Mouse (Mus musculus) neural tube, embryonic 14.5 days (tissue): Measurements from ENCODE around the gene Adam19. TPM values are rescaled to one million over a fixed set of nuclear protein-coding genes. Genes with fewer than 3 reads are reported as not detected.

Source experiments
- ATAC-seq: fragments of 200-750 bp; cut with Nextera tagmentation; 2 replicates; pipeline ENCODE4 v1.8.0; 2017; ENCODE audit warnings: low read depth, mild to moderate bottlenecking, moderate TSS enrichment, moderate library complexity
- H3K27ac ChIP-seq: fragments of 300-500 bp; sonication (generic); 2 replicates; pipeline ENCODE4 v1.5.1; 2014; ENCODE audit warnings: low read depth, mild to moderate bottlenecking, control low read depth, low read length, moderate library complexity, mixed read lengths
- H3K27me3 ChIP-seq: fragments of 300-500 bp; sonication (generic); 2 replicates; pipeline ENCODE4 v1.6.1; 2014; ENCODE audit warnings: low read length; ENCODE audit not compliant: control insufficient read depth, insufficient read depth
- H3K36me3 ChIP-seq: fragments of 300-500 bp; sonication (generic); 2 replicates; pipeline ENCODE4 v1.6.1; 2014; ENCODE audit warnings: low read length, mixed read lengths; ENCODE audit not compliant: control insufficient read depth, insufficient read depth
- H3K4me1 ChIP-seq: fragments of 300-500 bp; sonication (generic); 2 replicates; pipeline ENCODE4 v1.6.1; 2014; ENCODE audit warnings: low read length; ENCODE audit not compliant: control insufficient read depth, insufficient read depth
- H3K4me2 ChIP-seq: fragments of 300-500 bp; sonication (generic); 2 replicates; pipeline ENCODE4 v1.6.1; 2014; ENCODE audit warnings: mild to moderate bottlenecking, low read depth, low read length, control low read depth
- H3K4me3 ChIP-seq: fragments of 300-500 bp; sonication (generic); 2 replicates; pipeline ENCODE4 v1.5.1; 2014; ENCODE audit warnings: low read depth, low read length, control low read depth, mixed read lengths
- H3K9ac ChIP-seq: fragments of 300-500 bp; sonication (generic); replicated peaks from 2 replicates; pipeline ENCODE4 v1.6.1; 2014; ENCODE audit warnings: low read depth, mild to moderate bottlenecking, control low read depth, low read length, mixed read lengths
- H3K9me3 ChIP-seq: fragments of 300-500 bp; sonication (generic); 2 replicates; pipeline ENCODE4 v1.6.1; 2016; ENCODE audit warnings: low read length; ENCODE audit not compliant: control insufficient read depth
- WGBS: fragments of 180-500 bp; shearing (Covaris S2); extraction: QIAGEN DNeasy Blood & Tissue Kit; methylation state at CpG from one replicate; pipeline ENCODE4 v1.1.7; 2014; 5-methylcytosine and 5-hydroxymethylcytosine counted together
- microRNA-seq: library from miRNA; unstranded; fragments of <30 nt; microRNA quantifications from one replicate; pipeline ENCODE4, GENCODE M21; 2016
- polyA plus RNA-seq: library from polyadenylated mRNA; unstranded; fragments of >200 nt; fragmentation: Nextera tagmentation; extraction: Ambion mirVana; gene quantifications from 2 replicates; pipeline ENCODE4 v1.2.1, GENCODE M21; 2014

The Adam19 gene
- polyA plus RNA-seq, 1 experiment from 2014 or later = 13.8 TPM

DNA sequence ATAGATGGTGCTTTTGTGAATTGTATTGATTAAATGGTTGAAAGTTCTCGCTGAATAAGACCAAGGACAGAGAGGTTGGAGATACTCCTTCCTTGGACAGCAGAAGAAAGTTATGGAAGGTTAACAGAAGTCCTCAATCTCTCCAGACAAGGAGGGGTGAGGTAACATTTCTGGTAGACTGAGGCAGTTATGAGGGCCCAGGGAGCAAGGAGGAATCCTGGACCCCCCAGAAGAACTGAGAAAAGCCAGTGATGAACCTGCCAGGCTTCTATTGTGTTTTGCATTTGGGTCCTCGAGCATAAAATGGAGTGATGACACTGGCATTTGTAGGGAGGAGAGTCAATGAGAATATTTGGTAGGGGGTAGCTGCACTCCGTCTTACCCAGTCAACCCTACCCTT is 129.2 kb downstream of the Adam19 start:
- ATAC-seq = no peak
- whole genome bisulfite sequencing = 80% methylated on average over 3 of the region's 3 CpGs
- Histone ChIP-seq H3K36me3 (no peaks in the 10 kb centered on the region), H3K27me3 (no peaks in the 10 kb centered on the region), H3K4me1 (no peaks in the 10 kb centered on the region), H3K9me3 (no peaks in the 10 kb centered on the region), H3K4me3 (no peak overlapping the region), H3K27ac (no peak overlapping the region), H3K9ac (no peak overlapping the region), H3K4me2 (no peak overlapping the region)

DNA sequence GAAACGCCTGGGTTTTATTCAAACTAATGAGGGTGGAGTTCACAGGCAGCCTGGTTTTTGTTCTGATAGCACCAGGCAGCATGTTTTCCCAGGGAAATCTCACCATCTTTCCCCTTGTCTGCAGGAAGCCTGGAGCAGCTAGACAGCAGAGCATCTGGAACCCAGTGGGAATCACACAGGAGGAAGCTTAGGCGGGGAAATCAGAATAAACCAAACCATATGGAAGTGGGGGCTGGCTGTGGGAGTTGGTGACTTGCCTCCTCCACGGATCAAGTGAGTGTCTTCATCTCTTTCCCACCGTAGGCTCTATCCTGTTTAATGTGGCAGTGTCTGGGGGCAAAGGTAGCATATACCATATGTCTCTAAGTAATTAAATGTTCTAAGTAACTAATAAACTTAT is 129.7 kb downstream of the Adam19 start:
- H3K4me2 ChIP-seq = no peak overlapping the region
- H3K9me3 ChIP-seq = no peaks in the 10 kb centered on the region
- ATAC-seq = no peak
- H3K4me3 ChIP-seq = no peak overlapping the region
- no peaks in the 10 kb centered on the region for H3K27me3 ChIP-seq
- no peak overlapping the region for H3K9ac ChIP-seq
- H3K27ac ChIP-seq = no peak overlapping the region
- 45% methylated on average over 4 of the region's 4 CpGs for WGBS
- no peaks in the 10 kb centered on the region for H3K36me3 ChIP-seq
- no peaks in the 10 kb centered on the region for H3K4me1 ChIP-seq

DNA sequence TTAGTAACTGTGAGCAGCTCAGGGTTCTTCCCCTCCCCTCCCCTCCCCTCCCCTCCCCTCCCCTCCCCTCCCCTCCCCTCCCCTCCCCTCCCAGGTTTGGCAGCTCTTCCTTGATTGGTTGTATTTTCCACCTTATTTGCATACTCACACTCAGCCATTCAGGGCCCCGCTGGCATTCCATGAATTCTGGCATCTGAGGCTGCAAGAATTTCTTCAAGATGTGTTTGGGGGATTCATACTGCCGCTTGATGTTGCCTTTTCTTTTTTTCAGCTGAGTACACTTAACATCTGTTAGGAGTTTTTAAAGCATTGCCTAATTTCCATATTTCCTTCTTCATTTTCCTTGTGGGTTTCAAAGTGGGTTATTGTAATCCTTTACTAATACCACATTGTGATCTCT is 132.5 kb downstream of the Adam19 start:
- ATAC-seq = no peak
- no peaks in the 10 kb centered on the region for H3K4me1 ChIP-seq
- H3K36me3 ChIP-seq = no peaks in the 10 kb centered on the region
- H3K4me3 ChIP-seq = no peak overlapping the region
- H3K27ac ChIP-seq = no peak overlapping the region
- H3K27me3 ChIP-seq = no peaks in the 10 kb centered on the region
- no peak overlapping the region for H3K9ac ChIP-seq
- no peak overlapping the region for H3K4me2 ChIP-seq
- H3K9me3 ChIP-seq = no peaks in the 10 kb centered on the region
- WGBS = 65% methylated on average over 2 of the region's 2 CpGs

DNA sequence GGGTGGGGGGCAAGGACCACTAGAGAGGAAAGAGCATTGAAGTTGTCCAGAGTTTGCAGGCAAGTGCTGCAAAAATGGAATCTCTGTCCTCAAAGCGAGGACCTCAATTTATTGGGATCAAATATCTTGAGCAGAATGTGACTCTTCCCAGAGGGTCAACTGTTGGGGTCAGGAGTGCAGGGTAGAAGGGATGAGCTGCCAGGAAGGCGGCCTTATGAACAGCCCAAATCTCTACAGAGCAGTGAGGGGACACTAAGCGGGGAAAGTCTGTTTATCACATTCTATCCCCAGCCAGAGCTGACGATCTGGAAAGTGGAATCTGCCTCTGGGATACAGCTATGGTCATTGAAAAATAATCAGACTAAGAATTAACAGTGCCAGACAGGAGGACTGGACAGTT is 138.4 kb downstream of the Adam19 start:
- H3K36me3 ChIP-seq = peaks cover 41% of the 10 kb centered on the region
- no peak overlapping the region for H3K4me3 ChIP-seq
- H3K9me3 ChIP-seq = no peaks in the 10 kb centered on the region
- no peak for ATAC-seq
- no peak overlapping the region for H3K27ac ChIP-seq
- H3K27me3 ChIP-seq = no peaks in the 10 kb centered on the region
- H3K4me2 ChIP-seq = no peak overlapping the region
- 80% methylated on average over 4 of the region's 4 CpGs for WGBS
- no peaks in the 10 kb centered on the region for H3K4me1 ChIP-seq
- no peak overlapping the region for H3K9ac ChIP-seq

Small RNA genes lying within 50 kb of the gene (microRNA-seq; reads per million reads assigned to microRNA genes)
- not detected for gene Mir7239
- gene Mir8100 = not detected

Other genes starting within 250 kb of the Adam19 start
- 34.5 and 49.7 TPM in 2 replicates for gene Clint1, start 203.9 kb upstream of the Adam19 start, polyA plus RNA-seq
- gene Lsm11, start 111.1 kb upstream of the Adam19 start, polyA plus RNA-seq = 28.7 and 29.4 TPM in 2 replicates
- 9.6 and 11.5 TPM in 2 replicates for gene Thg1l, start 100.5 kb upstream of the Adam19 start, polyA plus RNA-seq
- 0.11 and 0.12 TPM in 2 replicates for gene Sox30, start 75.7 kb upstream of the Adam19 start, polyA plus RNA-seq
- gene Gm12166, start 3.7 kb upstream of the Adam19 start, polyA plus RNA-seq = 4.6 and 6.1 TPM in 2 replicates
- 0.22 TPM in 1 of 2 replicates, not detected in the other for gene Nipal4, start 110.5 kb downstream of the Adam19 start, polyA plus RNA-seq
- 1.1 and 1.9 TPM in 2 replicates for gene Fndc9, start 179.5 kb downstream of the Adam19 start, polyA plus RNA-seq